Mouse (Mus musculus): ENCODE results near the gene Lsr. TPM values are rescaled to one million over a fixed set of nuclear protein-coding genes. Genes with fewer than 3 reads are reported as not detected.

The Lsr gene
- polyA plus RNA-seq, 1 experiment: not detected

- Histone ChIP-seq H3K27ac (ENCODE audit: insufficient read depth, low read depth, low read length) (no peak overlapping the region), H3K4me1 (ENCODE audit: control insufficient read depth, insufficient read depth, low read length) (no peaks in the 10 kb centered on the region), H3K4me3 (ENCODE audit: insufficient read depth, low read depth, low read length) (no peak overlapping the region)
- WGBS: 68% methylated on average over 3 of the region's 3 CpGs
- no peak for TF ChIP-seq POLR2A (IDR thresholded peaks at IDR 0.05; ENCODE audit: insufficient read depth, low read depth, low read length)
- no peak for TF ChIP-seq CTCF (IDR thresholded peaks at IDR 0.05; ENCODE audit: insufficient read depth, low read depth, low read length)
Observed at GRCm38 (mm10) chr7:30920217-30920616, 53.0 kb downstream of the Lsr start.

GRCm38 (mm10) chr7:30917219-30917618 lies 56.0 kb downstream of the Lsr start:
- H3K4me1 ChIP-seq (ENCODE audit: control insufficient read depth, insufficient read depth, low read length): no peaks in the 10 kb centered on the region
- no peak overlapping the region for H3K27ac ChIP-seq (ENCODE audit: insufficient read depth, low read depth, low read length)
- no peak for TF ChIP-seq POLR2A (IDR thresholded peaks at IDR 0.05; ENCODE audit: insufficient read depth, low read depth, low read length)
- TF ChIP-seq CTCF (IDR thresholded peaks at IDR 0.05; ENCODE audit: insufficient read depth, low read depth, low read length): no peak
- 42% methylated on average over 4 of the region's 4 CpGs for WGBS
- no peak overlapping the region for H3K4me3 ChIP-seq (ENCODE audit: insufficient read depth, low read depth, low read length)

- no peak for TF ChIP-seq POLR2A (IDR thresholded peaks at IDR 0.05; ENCODE audit: insufficient read depth, low read depth, low read length)
- TF ChIP-seq CTCF (IDR thresholded peaks at IDR 0.05; ENCODE audit: insufficient read depth, low read depth, low read length): no peak
- Histone ChIP-seq H3K4me3 (ENCODE audit: insufficient read depth, low read depth, low read length) (no peak overlapping the region), H3K27ac (ENCODE audit: insufficient read depth, low read depth, low read length) (no peak overlapping the region), H3K4me1 (ENCODE audit: control insufficient read depth, insufficient read depth, low read length) (no peaks in the 10 kb centered on the region)
- 21% methylated on average over 6 of the region's 6 CpGs for WGBS
Observed at GRCm38 (mm10) chr7:30916713-30917112, 56.6 kb downstream of the Lsr start.

GRCm38 (mm10) chr7:30914732-30915131 lies 58.5 kb downstream of the Lsr start, which contains the start of gene Mag:
TSS of gene Mag (minus strand) at chr7:30914873.
- H3K27ac ChIP-seq (ENCODE audit: insufficient read depth, low read depth, low read length): no peak within 1 kb of the TSS
- TF ChIP-seq CTCF (IDR thresholded peaks at IDR 0.05; ENCODE audit: insufficient read depth, low read depth, low read length) (no peak), POLR2A (IDR thresholded peaks at IDR 0.05; ENCODE audit: insufficient read depth, low read depth, low read length) (no peak)
- WGBS: 68% methylated on average over 8 of the region's 8 CpGs

GRCm38 (mm10) chr7:30909773-30910172 lies 63.5 kb downstream of the Lsr start:
- Histone ChIP-seq H3K4me1 (ENCODE audit: control insufficient read depth, insufficient read depth, low read length) (peaks cover 7% of the 10 kb centered on the region), H3K27ac (ENCODE audit: insufficient read depth, low read depth, low read length) (no peak overlapping the region), H3K4me3 (ENCODE audit: insufficient read depth, low read depth, low read length) (no peak overlapping the region)
- 79% methylated on average over 6 of the region's 6 CpGs for WGBS
- no peak for TF ChIP-seq CTCF (IDR thresholded peaks at IDR 0.05; ENCODE audit: insufficient read depth, low read depth, low read length)
- no peak for TF ChIP-seq POLR2A (IDR thresholded peaks at IDR 0.05; ENCODE audit: insufficient read depth, low read depth, low read length)

More at GRCm38 (mm10) chr7:30914732-30915131, 58.5 kb downstream of the Lsr start, which contains the start of gene Mag:
- Histone ChIP-seq H3K4me1 (ENCODE audit: control insufficient read depth, insufficient read depth, low read length) (no peaks in the 10 kb centered on the region), H3K4me3 (ENCODE audit: insufficient read depth, low read depth, low read length) (no peak within 1 kb of the TSS)

GRCm38 (mm10) chr7:30908992-30909431 lies 64.3 kb downstream of the Lsr start:
- Histone ChIP-seq H3K4me3 (ENCODE audit: insufficient read depth, low read depth, low read length) (no peak overlapping the region), H3K4me1 (ENCODE audit: control insufficient read depth, insufficient read depth, low read length) (peaks cover 7% of the 10 kb centered on the region), H3K27ac (ENCODE audit: insufficient read depth, low read depth, low read length) (no peak overlapping the region)
- TF ChIP-seq POLR2A (IDR thresholded peaks at IDR 0.05; ENCODE audit: insufficient read depth, low read depth, low read length) (no peak), CTCF (IDR thresholded peaks at IDR 0.05; ENCODE audit: insufficient read depth, low read depth, low read length) (no peak)
- 27% methylated on average over 17 of the region's 17 CpGs for WGBS

GRCm38 (mm10) chr7:30908277-30908991 lies 64.8 kb downstream of the Lsr start:
- no peak overlapping the region for H3K27ac ChIP-seq (ENCODE audit: insufficient read depth, low read depth, low read length)

More at GRCm38 (mm10) chr7:30908277-30908991, 64.8 kb downstream of the Lsr start:
- TF ChIP-seq POLR2A (IDR thresholded peaks at IDR 0.05; ENCODE audit: insufficient read depth, low read depth, low read length) (no peak), CTCF (IDR thresholded peaks at IDR 0.05; ENCODE audit: insufficient read depth, low read depth, low read length) (no peak)
- Histone ChIP-seq H3K4me1 (ENCODE audit: control insufficient read depth, insufficient read depth, low read length) (peaks cover 7% of the 10 kb centered on the region), H3K4me3 (ENCODE audit: insufficient read depth, low read depth, low read length) (no peak overlapping the region)
- WGBS: 2% methylated on average over 25 of the region's 26 CpGs

Other genes with a start within 250 kb of the Lsr start
- gene Tmem147, start 243.9 kb downstream of the Lsr start, polyA plus RNA-seq (2012; ENCODE audit: insufficient read depth, insufficient read length, low replicate concordance, missing spikeins): not detected in 2 replicates
- not detected in 2 replicates for gene Gapdhs, start 229.8 kb downstream of the Lsr start, polyA plus RNA-seq (2012; ENCODE audit: insufficient read depth, insufficient read length, low replicate concordance, missing spikeins)
- not detected in 2 replicates for gene Sbsn, start 222.0 kb downstream of the Lsr start, polyA plus RNA-seq (2012; ENCODE audit: insufficient read depth, insufficient read length, low replicate concordance, missing spikeins)
- gene Dmkn, start 209.7 kb downstream of the Lsr start, polyA plus RNA-seq (2012; ENCODE audit: insufficient read depth, insufficient read length, low replicate concordance, missing spikeins): not detected in 2 replicates
- not detected in 2 replicates for gene Krtdap, start 185.6 kb downstream of the Lsr start, polyA plus RNA-seq (2012; ENCODE audit: insufficient read depth, insufficient read length, low replicate concordance, missing spikeins)
- gene Ffar2, start 149.7 kb downstream of the Lsr start, polyA plus RNA-seq (2012; ENCODE audit: insufficient read depth, insufficient read length, low replicate concordance, missing spikeins): not detected in 2 replicates
- not detected in 2 replicates for gene Ffar3, start 117.3 kb downstream of the Lsr start, polyA plus RNA-seq (2012; ENCODE audit: insufficient read depth, insufficient read length, low replicate concordance, missing spikeins)
- gene Ffar1, start 111.9 kb downstream of the Lsr start, polyA plus RNA-seq (2012; ENCODE audit: insufficient read depth, insufficient read length, low replicate concordance, missing spikeins): not detected in 2 replicates
- gene Cd22, start 93.1 kb downstream of the Lsr start, polyA plus RNA-seq (2012; ENCODE audit: insufficient read depth, insufficient read length, low replicate concordance, missing spikeins): not detected in 2 replicates
- gene Mag, start 58.6 kb downstream of the Lsr start, polyA plus RNA-seq (2012; ENCODE audit: insufficient read depth, insufficient read length, low replicate concordance, missing spikeins): not detected in 2 replicates
- not detected in 2 replicates for gene Hamp2, start 48.8 kb downstream of the Lsr start, polyA plus RNA-seq (2012; ENCODE audit: insufficient read depth, insufficient read length, low replicate concordance, missing spikeins)
- gene Hamp, start 29.4 kb downstream of the Lsr start, polyA plus RNA-seq (2012; ENCODE audit: insufficient read depth, insufficient read length, low replicate concordance, missing spikeins): not detected in 2 replicates
- 282 TPM in 1 of 2 replicates, not detected in the other for gene Usf2, start 16.7 kb downstream of the Lsr start, polyA plus RNA-seq (2012; ENCODE audit: insufficient read depth, insufficient read length, low replicate concordance, missing spikeins)
- gene Fam187b, start 326 bp upstream of the Lsr start, polyA plus RNA-seq (2012; ENCODE audit: insufficient read depth, insufficient read length, low replicate concordance, missing spikeins): not detected in 2 replicates
- gene Fxyd5, start 69.0 kb upstream of the Lsr start, polyA plus RNA-seq (2012; ENCODE audit: insufficient read depth, insufficient read length, low replicate concordance, missing spikeins): not detected in 2 replicates
- not detected in 2 replicates for gene Fxyd7, start 78.0 kb upstream of the Lsr start, polyA plus RNA-seq (2012; ENCODE audit: insufficient read depth, insufficient read length, low replicate concordance, missing spikeins)
- not detected in 2 replicates for gene Fxyd1, start 83.7 kb upstream of the Lsr start, polyA plus RNA-seq (2012; ENCODE audit: insufficient read depth, insufficient read length, low replicate concordance, missing spikeins)
- gene Lgi4, start 85.9 kb upstream of the Lsr start, polyA plus RNA-seq (2012; ENCODE audit: insufficient read depth, insufficient read length, low replicate concordance, missing spikeins): not detected in 2 replicates
- not detected in 2 replicates for gene Fxyd3, start 103.2 kb upstream of the Lsr start, polyA plus RNA-seq (2012; ENCODE audit: insufficient read depth, insufficient read length, low replicate concordance, missing spikeins)
- not detected in 2 replicates for gene Hpn, start 141.8 kb upstream of the Lsr start, polyA plus RNA-seq (2012; ENCODE audit: insufficient read depth, insufficient read length, low replicate concordance, missing spikeins)
- not detected in 2 replicates for gene Scn1b, start 153.5 kb upstream of the Lsr start, polyA plus RNA-seq (2012; ENCODE audit: insufficient read depth, insufficient read length, low replicate concordance, missing spikeins)
- not detected in 2 replicates for gene Gramd1a, start 182.4 kb upstream of the Lsr start, polyA plus RNA-seq (2012; ENCODE audit: insufficient read depth, insufficient read length, low replicate concordance, missing spikeins)

Measured in olfactory bulb, adult 2 months (tissue).